Mouse (Mus musculus): ENCODE measurements around the gene Ccdc85b. TPM values are rescaled to one million over a fixed set of nuclear protein-coding genes. Genes with fewer than 3 reads are reported as not detected.
A peak's percentile ranks its signal among the peaks of the same experiment; 100 is the strongest.

Ccdc85b gene
- polyA plus RNA-seq, 1 experiment from 2014 or later: 6.8 TPM

GRCm38 (mm10) chr19:5477668-5478300 lies 20.1 kb upstream of the Ccdc85b start:
- peaks cover 29% of the 10 kb centered on the region for H3K4me1 ChIP-seq
- 90% methylated on average over 18 of the region's 18 CpGs for WGBS
- no peaks in the 10 kb centered on the region for H3K9me3 ChIP-seq
- H3K4me2 ChIP-seq: no peak overlapping the region
- H3K27ac ChIP-seq: no peak overlapping the region
- no peak overlapping the region for H3K4me3 ChIP-seq
- peaks cover 61% of the 10 kb centered on the region for H3K36me3 ChIP-seq
- no peak overlapping the region for H3K9ac ChIP-seq
- ATAC-seq (ENCODE audit: insufficient number of reproducible peaks, insufficient read depth, low FRiP score, low TSS enrichment, low read depth): no peak
- no peaks in the 10 kb centered on the region for H3K27me3 ChIP-seq

- Histone ChIP-seq H3K4me1 (peaks cover 29% of the 10 kb centered on the region), H3K9ac (peak overlapping the region; percentile 54; the same call in 1 of the 2 replicates), H3K27ac (no peak overlapping the region), H3K9me3 (no peaks in the 10 kb centered on the region), H3K4me3 (no peak overlapping the region), H3K4me2 (no peak overlapping the region), H3K36me3 (peaks cover 55% of the 10 kb centered on the region), H3K27me3 (no peaks in the 10 kb centered on the region)
- ATAC-seq (ENCODE audit: insufficient number of reproducible peaks, insufficient read depth, low FRiP score, low TSS enrichment, low read depth): no peak
- 88% methylated on average over 10 of the region's 10 CpGs for WGBS
Measured at GRCm38 (mm10) chr19:5477004-5477667, 19.4 kb upstream of the Ccdc85b start.

GRCm38 (mm10) chr19:5475069-5475714 lies 17.5 kb upstream of the Ccdc85b start:
- Histone ChIP-seq H3K36me3 (peaks cover 35% of the 10 kb centered on the region), H3K4me2 (peak overlapping the region; percentile 91), H3K27me3 (no peaks in the 10 kb centered on the region), H3K9ac (peak overlapping the region; percentile 93), H3K4me3 (peak overlapping the region; percentile 75), H3K27ac (peak overlapping the region; percentile 95), H3K4me1 (peaks cover 29% of the 10 kb centered on the region), H3K9me3 (no peaks in the 10 kb centered on the region)
- no peak for ATAC-seq (ENCODE audit: insufficient number of reproducible peaks, insufficient read depth, low FRiP score, low TSS enrichment, low read depth)
- 16% methylated on average over 13 of the region's 13 CpGs for WGBS

GRCm38 (mm10) chr19:5474281-5475068 lies 16.8 kb upstream of the Ccdc85b start:
- H3K4me1 ChIP-seq: peaks cover 29% of the 10 kb centered on the region
- H3K27ac ChIP-seq: peak overlapping the region; percentile 95
- H3K36me3 ChIP-seq: peaks cover 28% of the 10 kb centered on the region
- peak; percentile 52 for ATAC-seq (ENCODE audit: insufficient number of reproducible peaks, insufficient read depth, low FRiP score, low TSS enrichment, low read depth)
- H3K4me3 ChIP-seq: peak overlapping the region; percentile 75
- WGBS: under 1% methylated on average over 60 of the region's 68 CpGs
- peak overlapping the region; percentile 91 for H3K4me2 ChIP-seq
- no peaks in the 10 kb centered on the region for H3K9me3 ChIP-seq
- no peaks in the 10 kb centered on the region for H3K27me3 ChIP-seq
- peak overlapping the region; percentile 93 for H3K9ac ChIP-seq

GRCm38 (mm10) chr19:5473720-5474119 lies 16.0 kb upstream of the Ccdc85b start, which contains the start of gene Efemp2:
Gene Efemp2, plus strand, starts transcription at chr19:5473954.
- H3K36me3 ChIP-seq: peaks cover 21% of the 10 kb centered on the region
- under 1% methylated on average over 22 of the region's 22 CpGs for WGBS
- H3K27ac ChIP-seq: peak within 1 kb of the TSS; percentile 95
- no peaks in the 10 kb centered on the region for H3K9me3 ChIP-seq
- H3K4me1 ChIP-seq: peaks cover 29% of the 10 kb centered on the region
- no peaks in the 10 kb centered on the region for H3K27me3 ChIP-seq
- H3K4me2 ChIP-seq: peak within 1 kb of the TSS; percentile 91
- peak within 1 kb of the TSS; percentile 93 for H3K9ac ChIP-seq
- H3K4me3 ChIP-seq: peak within 1 kb of the TSS; percentile 75
- peak; percentile 65 for ATAC-seq (ENCODE audit: insufficient number of reproducible peaks, insufficient read depth, low FRiP score, low TSS enrichment, low read depth)

- Histone ChIP-seq H3K27ac (0 out of 2 replicates have a peak overlapping the region, but pooled peaks have one; percentile 95), H3K4me3 (no peak overlapping the region), H3K4me1 (peaks cover 32% of the 10 kb centered on the region), H3K4me2 (peak overlapping the region; percentile 91; the same call in 1 of the 2 replicates), H3K36me3 (peaks cover 14% of the 10 kb centered on the region), H3K27me3 (no peaks in the 10 kb centered on the region), H3K9me3 (no peaks in the 10 kb centered on the region), H3K9ac (no peak overlapping the region)
- WGBS: 83% methylated on average over 3 of the region's 3 CpGs
- ATAC-seq (ENCODE audit: insufficient number of reproducible peaks, insufficient read depth, low FRiP score, low TSS enrichment, low read depth): no peak
Measured at GRCm38 (mm10) chr19:5472857-5473256, 15.2 kb upstream of the Ccdc85b start.

- peak overlapping the region; percentile 54; the same call in 1 of the 2 replicates for H3K9ac ChIP-seq
- H3K9me3 ChIP-seq: no peaks in the 10 kb centered on the region
- no peak overlapping the region for H3K4me3 ChIP-seq
- H3K36me3 ChIP-seq: peaks cover 15% of the 10 kb centered on the region
- H3K27me3 ChIP-seq: no peaks in the 10 kb centered on the region
- ATAC-seq (ENCODE audit: insufficient number of reproducible peaks, insufficient read depth, low FRiP score, low TSS enrichment, low read depth): no peak
- H3K4me2 ChIP-seq: no peak overlapping the region
- WGBS: 39% methylated on average over 5 of the region's 5 CpGs
- H3K27ac ChIP-seq: peak overlapping the region; percentile 49
- H3K4me1 ChIP-seq: peaks cover 24% of the 10 kb centered on the region
Measured at GRCm38 (mm10) chr19:5471846-5472245, 14.2 kb upstream of the Ccdc85b start.

GRCm38 (mm10) chr19:5468374-5468773 lies 10.7 kb upstream of the Ccdc85b start, which contains the start of gene Ctsw:
Gene Ctsw, minus strand, starts transcription at chr19:5468507.
- peak within 1 kb of the TSS; percentile 49; the same call in 1 of the 2 replicates for H3K9ac ChIP-seq
- ATAC-seq (ENCODE audit: insufficient number of reproducible peaks, insufficient read depth, low FRiP score, low TSS enrichment, low read depth): no peak
- no peak within 1 kb of the TSS for H3K4me3 ChIP-seq
- H3K4me1 ChIP-seq: peaks cover 12% of the 10 kb centered on the region
- 54% methylated on average over 5 of the region's 5 CpGs for WGBS
- no peaks in the 10 kb centered on the region for H3K27me3 ChIP-seq
- H3K27ac ChIP-seq: no peak within 1 kb of the TSS
- peaks cover 44% of the 10 kb centered on the region for H3K36me3 ChIP-seq
- H3K4me2 ChIP-seq: no peak within 1 kb of the TSS
- H3K9me3 ChIP-seq: no peaks in the 10 kb centered on the region

- WGBS: 90% methylated on average over 6 of the region's 6 CpGs
Measured at GRCm38 (mm10) chr19:5466916-5467500, 9.3 kb upstream of the Ccdc85b start.

GRCm38 (mm10) chr19:5465037-5465436 lies 7.3 kb upstream of the Ccdc85b start:
- Histone ChIP-seq H3K9me3 (no peaks in the 10 kb centered on the region), H3K36me3 (peaks cover 61% of the 10 kb centered on the region), H3K4me1 (peaks cover 22% of the 10 kb centered on the region), H3K27me3 (no peaks in the 10 kb centered on the region), H3K4me3 (no peak overlapping the region), H3K9ac (0 out of 2 replicates have a peak overlapping the region, but pooled peaks have one; percentile 65), H3K27ac (no peak overlapping the region), H3K4me2 (no peak overlapping the region)
- 94% methylated on average over 8 of the region's 8 CpGs for WGBS
- ATAC-seq (ENCODE audit: insufficient number of reproducible peaks, insufficient read depth, low FRiP score, low TSS enrichment, low read depth): no peak

More at GRCm38 (mm10) chr19:5466916-5467500, 9.3 kb upstream of the Ccdc85b start:
- no peak overlapping the region for H3K4me2 ChIP-seq
- peaks cover 58% of the 10 kb centered on the region for H3K36me3 ChIP-seq
- no peak overlapping the region for H3K4me3 ChIP-seq
- H3K4me1 ChIP-seq: peaks cover 12% of the 10 kb centered on the region
- no peak for ATAC-seq (ENCODE audit: insufficient number of reproducible peaks, insufficient read depth, low FRiP score, low TSS enrichment, low read depth)
- H3K27me3 ChIP-seq: no peaks in the 10 kb centered on the region
- H3K27ac ChIP-seq: no peak overlapping the region
- H3K9me3 ChIP-seq: no peaks in the 10 kb centered on the region
- no peak overlapping the region for H3K9ac ChIP-seq

Measured in embryonic facial prominence, embryonic 13.5 days (tissue).